Mouse (Mus musculus) stomach, postnatal 0 days (tissue): ENCODE results near the gene Dscam. TPM values are rescaled to one million over a fixed set of nuclear protein-coding genes. Genes with fewer than 3 reads are reported as not detected.

Experiments
- ATAC-seq: fragments of 200-750 bp; cut with Nextera tagmentation; 2 replicates; pipeline ENCODE4 v1.8.0; 2017; ENCODE audit not compliant: low FRiP score, low TSS enrichment
- DNase-seq: peaks from one replicate; pipeline ENCODE4 v3.0.0-alpha.2; 2016; ENCODE audit warnings: low spot score
- H3K27ac ChIP-seq: fragments of 300-500 bp; sonication (generic); replicated peaks from 2 replicates; pipeline ENCODE4 v1.5.1; 2014; ENCODE audit warnings: mild to moderate bottlenecking, control low read depth
- H3K27me3 ChIP-seq: fragments of 300-500 bp; sonication (generic); 2 replicates; pipeline ENCODE4 v1.6.1; 2014; ENCODE audit warnings: low read length; ENCODE audit not compliant: control insufficient read depth, insufficient read depth
- H3K36me3 ChIP-seq: fragments of 300-500 bp; sonication (generic); 2 replicates; pipeline ENCODE4 v1.6.1; 2014; ENCODE audit warnings: low read length, mixed read lengths; ENCODE audit not compliant: control insufficient read depth, insufficient read depth
- H3K4me1 ChIP-seq: fragments of 300-500 bp; sonication (generic); replicated peaks from 2 replicates; pipeline ENCODE4 v1.6.1; 2014; ENCODE audit warnings: antibody characterized with exemption; ENCODE audit not compliant: control insufficient read depth, insufficient read depth
- H3K4me2 ChIP-seq: fragments of 300-500 bp; sonication (generic); replicated peaks from 2 replicates; pipeline ENCODE4 v1.6.1; 2014; ENCODE audit warnings: low read depth, mild to moderate bottlenecking, control low read depth, moderate library complexity
- H3K4me3 ChIP-seq: fragments of 300-500 bp; sonication (generic); 2 replicates; pipeline ENCODE4 v1.5.1; 2014; ENCODE audit warnings: low read depth, low read length, control low read depth
- H3K9ac ChIP-seq: fragments of 300-500 bp; sonication (generic); 2 replicates; pipeline ENCODE4 v1.6.1; 2014; ENCODE audit warnings: mild to moderate bottlenecking, low read length, control low read depth, mixed read lengths
- H3K9me3 ChIP-seq: fragments of 300-500 bp; sonication (generic); 2 replicates; pipeline ENCODE4 v1.6.1; 2016; ENCODE audit warnings: low read length; ENCODE audit not compliant: control insufficient read depth
- CTCF ChIP-seq: IDR thresholded peaks from 2 replicates; pipeline ENCODE4 v1.5.1; 2016; ENCODE audit warnings: antibody characterized with exemption, low read depth, mild to moderate bottlenecking, moderate library complexity
- EP300 ChIP-seq: optimal IDR thresholded peaks from 2 replicates; pipeline ENCODE3; 2016; ENCODE audit warnings: antibody characterized with exemption
- WGBS: fragments of 180-500 bp; shearing (Covaris S2); extraction: QIAGEN DNeasy Blood & Tissue Kit; methylation state at CpG from one replicate; pipeline ENCODE4 v1.1.7; 2014; 5-methylcytosine and 5-hydroxymethylcytosine counted together
- polyA plus RNA-seq: library from polyadenylated mRNA; unstranded; fragments of >200 nt; fragmentation: Nextera tagmentation; extraction: Ambion mirVana; gene quantifications from 2 replicates; pipeline ENCODE4 v1.2.1, GENCODE M21; 2015

Dscam gene
- polyA plus RNA-seq, 1 experiment from 2014 or later = 0.13 TPM

GRCm38 (mm10) chr16:96684581-96684980 lies 486.0 kb downstream of the Dscam start:
- ATAC-seq = no peak

GRCm38 (mm10) chr16:96682289-96682972 lies 488.1 kb downstream of the Dscam start:
- Histone ChIP-seq H3K27ac (no peak overlapping the region), H3K4me1 (no peaks in the 10 kb centered on the region), H3K9ac (no peak overlapping the region), H3K9me3 (no peaks in the 10 kb centered on the region), H3K4me3 (no peak overlapping the region), H3K36me3 (no peaks in the 10 kb centered on the region), H3K4me2 (no peak overlapping the region), H3K27me3 (no peaks in the 10 kb centered on the region)
- no peak for DNase-seq
- WGBS = 72% methylated on average over 5 of the region's 5 CpGs
- no peak for TF ChIP-seq CTCF
- no peak for TF ChIP-seq EP300
- ATAC-seq = no peak

More at GRCm38 (mm10) chr16:96684581-96684980, 486.0 kb downstream of the Dscam start:
- peak; percentile 46 for DNase-seq
- Histone ChIP-seq H3K9me3 (no peaks in the 10 kb centered on the region), H3K9ac (no peak overlapping the region), H3K36me3 (no peaks in the 10 kb centered on the region), H3K27ac (no peak overlapping the region), H3K4me2 (no peak overlapping the region), H3K27me3 (no peaks in the 10 kb centered on the region), H3K4me3 (no peak overlapping the region), H3K4me1 (no peaks in the 10 kb centered on the region)
- 16% methylated on average over 4 of the region's 4 CpGs for WGBS
- TF ChIP-seq EP300 (no peak), CTCF (peak; percentile 81)

- TF ChIP-seq EP300 (no peak), CTCF (no peak)
- no peaks in the 10 kb centered on the region for H3K36me3 ChIP-seq
- WGBS = 85% methylated on average over 8 of the region's 8 CpGs
- no peak overlapping the region for H3K27ac ChIP-seq
- H3K9me3 ChIP-seq = no peaks in the 10 kb centered on the region
- H3K4me2 ChIP-seq = no peak overlapping the region
- DNase-seq = no peak
- no peak overlapping the region for H3K9ac ChIP-seq
- no peak overlapping the region for H3K4me3 ChIP-seq
- no peaks in the 10 kb centered on the region for H3K4me1 ChIP-seq
- no peak for ATAC-seq
- no peaks in the 10 kb centered on the region for H3K27me3 ChIP-seq
Observed at GRCm38 (mm10) chr16:96679981-96680380, 490.6 kb downstream of the Dscam start.

- Histone ChIP-seq H3K27me3 (no peaks in the 10 kb centered on the region), H3K27ac (no peak overlapping the region), H3K4me1 (no peaks in the 10 kb centered on the region), H3K36me3 (no peaks in the 10 kb centered on the region), H3K9me3 (no peaks in the 10 kb centered on the region), H3K4me3 (no peak overlapping the region), H3K9ac (no peak overlapping the region), H3K4me2 (no peak overlapping the region)
- no peak for TF ChIP-seq CTCF
- no peak for TF ChIP-seq EP300
- DNase-seq (peak; percentile 16), ATAC-seq (no peak)
- WGBS = 28% methylated on average over 2 of the region's 2 CpGs
Observed at GRCm38 (mm10) chr16:96677471-96677870, 493.1 kb downstream of the Dscam start.

- Histone ChIP-seq H3K27me3 (no peaks in the 10 kb centered on the region), H3K4me1 (no peaks in the 10 kb centered on the region), H3K36me3 (no peaks in the 10 kb centered on the region), H3K9ac (no peak overlapping the region), H3K4me2 (no peak overlapping the region), H3K4me3 (no peak overlapping the region), H3K27ac (no peak overlapping the region), H3K9me3 (no peaks in the 10 kb centered on the region)
- no peak for ATAC-seq
- 60% methylated on average over 1 of the region's 1 CpGs for WGBS
- TF ChIP-seq CTCF (no peak), EP300 (no peak)
- DNase-seq = no peak
Observed at GRCm38 (mm10) chr16:96676663-96677062, 493.9 kb downstream of the Dscam start.

GRCm38 (mm10) chr16:96673191-96673847 lies 497.2 kb downstream of the Dscam start:
- no peaks in the 10 kb centered on the region for H3K27me3 ChIP-seq
- DNase-seq (no peak), ATAC-seq (no peak)
- no peak overlapping the region for H3K9ac ChIP-seq
- no peaks in the 10 kb centered on the region for H3K4me1 ChIP-seq
- no peak overlapping the region for H3K4me2 ChIP-seq
- H3K27ac ChIP-seq = no peak overlapping the region
- WGBS = 80% methylated on average over 25 of the region's 25 CpGs
- TF ChIP-seq EP300 (no peak), CTCF (no peak)
- H3K36me3 ChIP-seq = no peaks in the 10 kb centered on the region
- H3K4me3 ChIP-seq = no peak overlapping the region
- no peaks in the 10 kb centered on the region for H3K9me3 ChIP-seq
